Mouse (Mus musculus): Measurements from ENCODE around the gene Satb1.

GRCm38 (mm10) chr17:51790387-51791060, 42.6 kb downstream of the Satb1 start:
- no peak for TF ChIP-seq CTCF (IDR thresholded peaks at IDR 0.05; ENCODE audit: extremely low read depth, insufficient read length, insufficient replicate concordance, low read depth, low read length)
- no peak for TF ChIP-seq POLR2A (IDR thresholded peaks at IDR 0.05; ENCODE audit: low read depth, low read length)

Data from small intestine, adult 2 months (tissue).